Mouse (Mus musculus): ENCODE results near the gene Matn3.

Matn3 gene

DNA sequence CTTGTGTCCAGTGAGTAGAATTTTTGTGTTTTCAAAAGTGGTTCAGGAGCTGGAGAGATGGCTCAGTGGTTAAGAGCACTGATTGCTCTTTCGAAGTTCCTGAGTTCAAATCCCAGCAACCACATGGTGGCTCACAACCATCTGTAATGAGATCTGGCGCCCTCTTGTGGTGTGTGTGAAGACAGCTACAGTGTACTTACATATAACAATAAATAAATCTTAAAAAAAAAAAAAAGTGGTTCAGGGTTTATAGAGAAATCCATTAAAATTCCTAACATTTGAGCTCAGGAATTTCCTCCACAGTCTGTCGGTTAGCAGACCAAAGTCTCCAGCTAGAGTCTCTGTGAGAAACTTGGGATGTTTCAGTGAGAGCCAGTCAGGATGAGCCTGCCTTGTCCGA, 11.5 kb upstream of the Matn3 start:
- DNase-seq (ENCODE audit: low read depth), result peak; percentile 28

DNA sequence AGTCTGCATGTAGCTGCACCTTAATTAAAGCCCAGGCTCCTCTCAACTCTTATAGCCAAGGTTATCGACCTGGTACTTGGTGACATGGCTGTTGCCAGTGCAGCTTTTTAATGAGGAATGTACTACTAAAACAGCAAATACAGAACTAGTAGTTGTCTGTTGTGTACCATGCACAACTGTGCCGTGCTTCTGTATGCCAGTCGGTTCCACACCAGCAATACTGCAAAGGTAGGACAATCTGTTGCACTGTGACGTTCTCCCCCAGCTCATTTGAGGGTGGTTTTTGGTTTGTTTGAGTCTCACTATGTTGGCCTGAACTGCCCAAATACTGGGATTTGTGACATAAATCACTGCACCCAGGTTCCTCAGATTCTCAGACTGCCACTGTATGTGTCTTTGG, 8.2 kb upstream of the Matn3 start:
- no peak for DNase-seq (ENCODE audit: low read depth)

DNA sequence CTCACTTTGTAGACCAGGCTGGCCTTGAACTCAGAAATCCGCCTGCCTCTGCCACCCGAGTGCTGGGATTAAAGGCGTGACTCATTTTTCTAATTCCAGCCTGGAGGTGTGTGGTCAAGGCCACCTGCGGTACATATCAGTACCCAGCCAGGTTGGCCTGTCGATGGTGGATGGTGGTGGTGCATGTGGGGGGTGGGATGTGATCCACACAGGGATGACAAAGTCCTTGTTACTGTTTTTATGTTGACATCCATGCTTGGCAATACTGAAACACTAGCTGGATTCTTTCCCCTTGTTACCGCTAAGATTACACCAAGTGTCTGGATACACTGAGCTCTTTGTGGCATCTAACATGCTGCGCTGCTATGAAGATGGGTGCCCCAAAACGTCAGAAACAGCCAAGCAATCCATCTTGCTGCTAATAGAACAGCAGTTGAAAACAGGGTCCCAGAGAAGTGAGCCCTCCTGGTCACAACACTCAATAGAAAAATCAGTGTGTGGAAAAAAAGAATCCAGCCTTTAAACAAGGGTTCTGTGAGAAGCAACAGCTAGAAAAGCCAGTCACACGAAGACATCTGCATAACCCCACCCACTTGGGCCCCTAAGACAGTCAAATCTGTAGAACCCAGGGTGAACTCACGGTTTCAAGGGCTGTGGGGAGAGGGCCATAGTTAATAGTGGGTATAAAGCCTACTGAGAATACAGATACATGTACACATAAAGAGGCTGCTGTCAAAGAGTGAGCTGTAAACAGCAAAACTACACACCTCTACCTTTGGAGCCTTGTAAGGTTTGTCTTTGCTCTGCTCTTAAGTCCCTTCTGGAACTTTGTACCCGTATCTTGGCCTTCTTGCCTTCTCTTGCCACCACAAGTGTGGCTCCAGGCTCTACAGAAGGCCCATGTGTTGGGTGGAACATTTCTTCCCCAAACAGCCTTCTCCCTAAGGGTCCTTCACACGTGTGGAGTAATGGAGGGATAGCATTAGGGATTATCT, 7.4 kb upstream of the Matn3 start:
- DNase-seq (ENCODE audit: low read depth), result no peak

DNA sequence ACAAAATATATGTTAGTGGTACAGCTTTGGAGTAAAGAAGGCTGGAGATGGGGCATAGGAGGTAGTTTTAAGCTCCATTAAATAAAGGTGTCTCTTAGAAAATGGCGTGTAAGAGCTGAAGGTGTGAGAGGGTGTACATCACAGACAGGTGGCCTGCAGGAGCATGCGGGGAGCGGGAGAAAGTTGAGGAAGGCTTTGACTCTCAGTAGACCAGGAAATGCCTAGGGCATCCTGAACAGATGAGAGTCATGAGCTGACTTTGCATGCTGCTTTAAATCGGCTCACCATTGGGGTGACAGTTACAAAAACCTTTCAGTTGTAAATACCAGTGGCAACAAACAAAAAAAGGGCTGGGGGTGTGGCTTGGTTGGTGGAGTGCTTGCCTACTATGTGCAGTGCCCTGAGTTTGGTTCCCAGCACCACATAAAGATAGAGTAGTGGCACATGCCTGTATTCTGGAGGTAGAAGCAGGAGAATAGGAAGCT, 6.6 kb upstream of the Matn3 start:
- DNase-seq (ENCODE audit: low read depth), result no peak

DNA sequence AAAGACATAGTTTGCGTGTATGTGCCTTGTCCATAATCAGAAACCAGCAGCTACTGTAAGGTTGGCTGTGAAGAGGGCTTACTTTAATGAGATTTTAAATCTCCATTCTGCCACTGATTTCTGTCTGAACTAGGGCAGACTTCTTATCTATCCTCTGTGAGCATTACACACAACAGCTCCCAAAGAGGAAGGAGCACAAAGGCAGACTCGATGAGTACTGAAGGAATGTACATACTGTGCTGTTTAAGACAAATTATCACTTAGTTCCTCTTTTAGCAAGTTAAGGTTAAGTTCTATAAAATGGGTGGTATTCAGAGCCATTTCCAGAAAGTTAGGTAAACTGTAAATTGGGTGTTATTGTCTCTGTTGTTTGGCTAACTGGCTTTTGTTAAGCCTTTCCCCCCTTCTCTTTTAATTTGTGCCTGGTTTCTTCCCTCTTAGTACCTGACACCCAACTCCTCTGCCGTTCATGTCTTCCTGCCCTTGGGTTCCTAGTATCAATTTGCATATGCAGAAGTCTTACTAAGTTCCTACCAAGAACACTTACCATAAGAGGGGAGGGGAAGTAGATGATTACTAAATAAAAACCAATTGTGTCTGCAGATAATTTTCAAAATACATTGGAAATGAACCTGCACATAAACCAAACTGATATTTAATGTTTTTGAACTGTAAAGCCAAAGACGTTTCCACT, 5.9 kb upstream of the Matn3 start:
- peak; percentile 43 for DNase-seq (ENCODE audit: low read depth)

DNA sequence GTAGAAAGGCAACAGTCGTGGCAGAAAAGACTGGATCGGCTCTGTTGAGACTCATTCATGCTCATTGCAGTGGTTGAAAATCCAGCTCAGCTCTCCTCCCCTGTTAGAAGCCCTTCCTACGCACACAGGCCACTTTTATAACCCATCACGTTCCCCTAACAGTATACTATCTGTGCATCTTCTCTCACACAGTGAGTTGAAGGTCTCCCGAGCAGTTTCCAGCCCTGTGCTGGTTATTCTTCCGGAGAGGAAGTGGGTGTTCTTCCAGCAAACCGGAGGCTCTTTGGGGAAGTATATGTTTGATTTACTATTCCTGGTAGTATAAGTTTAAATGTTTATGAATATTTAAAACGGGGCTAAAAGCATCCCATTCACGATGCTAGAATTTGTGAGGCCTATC, 566 bp upstream of the Matn3 start:
- DNase-seq (ENCODE audit: low read depth), result no peak

DNA sequence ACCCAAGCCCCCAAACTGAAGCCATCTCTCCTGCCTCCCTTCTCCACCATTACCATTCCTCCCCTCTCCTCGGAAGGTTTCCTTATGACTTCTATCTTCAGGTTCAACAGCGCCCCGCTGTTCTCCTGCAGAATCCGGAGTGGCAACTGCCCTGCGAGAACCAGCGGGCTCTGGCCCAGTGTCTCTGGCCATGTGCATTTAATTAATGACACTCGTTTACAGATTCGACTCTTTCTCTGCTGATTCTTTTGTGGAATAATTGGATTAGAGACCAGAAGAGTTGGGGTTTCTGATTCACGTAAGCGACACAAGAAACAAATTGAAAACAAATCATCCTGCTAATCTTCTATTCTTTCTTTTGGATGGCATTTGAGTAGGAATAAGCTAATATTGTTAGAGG, 5.4 kb downstream of the Matn3 start:
- DNase-seq (ENCODE audit: low read depth), result no peak

DNA sequence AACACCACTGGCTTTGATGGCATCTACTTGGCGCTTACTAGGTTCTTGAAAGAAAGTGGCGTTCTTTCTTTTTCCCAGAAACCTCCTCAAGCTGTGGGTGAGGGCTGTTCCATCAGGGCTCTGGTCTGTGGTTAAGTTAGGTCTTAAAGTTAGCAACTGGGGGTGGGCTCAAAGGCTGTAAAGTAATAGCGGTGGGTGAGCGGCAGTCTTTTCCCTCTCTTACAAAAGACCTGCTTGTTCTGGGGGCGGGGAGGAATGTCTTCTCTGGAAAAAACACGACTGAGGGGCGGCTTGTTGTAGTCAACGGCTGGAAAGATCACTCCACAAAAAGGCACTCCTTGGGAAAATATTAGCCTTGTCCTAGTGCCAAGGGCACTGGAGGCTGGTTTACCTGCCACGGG, 6.4 kb downstream of the Matn3 start:
- no peak for DNase-seq (ENCODE audit: low read depth)

DNA sequence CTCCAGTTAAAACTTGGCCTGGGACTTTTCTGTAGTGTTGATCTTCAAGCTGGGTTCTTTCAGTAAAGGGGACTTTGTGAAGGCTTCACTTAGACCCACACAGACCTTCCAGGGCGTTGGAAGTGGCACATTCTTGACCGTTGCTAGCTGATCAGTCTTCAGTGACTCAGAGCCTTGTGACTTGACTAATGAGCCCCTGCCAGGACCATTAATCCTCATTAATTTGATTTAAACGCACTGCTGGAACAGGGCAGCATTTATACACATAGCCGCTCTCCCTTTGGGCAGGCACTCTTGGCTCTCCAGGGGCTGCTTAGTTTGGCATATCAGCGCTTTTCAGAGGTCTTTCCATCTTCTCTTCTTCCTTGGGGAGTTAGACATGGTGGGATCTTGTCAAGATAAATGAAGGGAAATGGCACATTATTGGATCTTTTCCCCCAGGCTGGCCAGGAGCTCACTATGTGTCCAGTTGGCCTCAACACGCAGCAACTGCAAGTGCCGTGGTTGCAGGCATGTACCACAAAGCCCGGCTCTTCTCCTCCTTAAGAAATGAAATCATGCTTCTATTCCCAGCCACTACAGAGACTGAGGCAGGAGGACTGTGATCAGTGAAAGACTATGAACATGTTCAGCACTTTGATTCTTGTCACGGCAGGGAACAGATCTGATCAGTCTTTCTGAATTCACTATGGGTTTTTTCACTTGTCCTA, 14.0 kb downstream of the Matn3 start:
- DNase-seq (ENCODE audit: low read depth), result no peak

DNA sequence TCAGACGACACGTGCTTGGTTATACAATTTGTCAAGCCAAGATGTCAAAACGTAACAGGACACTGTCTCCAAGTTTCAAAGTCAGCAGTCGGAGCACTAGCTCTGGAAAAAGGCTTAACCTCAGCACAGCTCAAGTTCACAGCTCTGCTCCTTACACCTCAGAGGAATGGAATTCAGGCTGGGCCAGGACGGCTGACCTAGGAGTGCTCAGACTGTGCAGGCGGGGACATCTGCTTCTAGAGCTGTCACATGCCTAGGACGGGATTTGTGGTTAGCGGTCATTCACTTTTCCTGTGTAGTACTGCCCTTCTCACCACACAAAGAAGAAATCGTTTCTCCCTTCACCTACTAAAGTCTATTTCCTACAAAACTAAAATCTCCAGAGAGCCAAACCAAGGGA, 22.1 kb downstream of the Matn3 start:
- DNase-seq (ENCODE audit: low read depth), result peak; percentile 45

DNA sequence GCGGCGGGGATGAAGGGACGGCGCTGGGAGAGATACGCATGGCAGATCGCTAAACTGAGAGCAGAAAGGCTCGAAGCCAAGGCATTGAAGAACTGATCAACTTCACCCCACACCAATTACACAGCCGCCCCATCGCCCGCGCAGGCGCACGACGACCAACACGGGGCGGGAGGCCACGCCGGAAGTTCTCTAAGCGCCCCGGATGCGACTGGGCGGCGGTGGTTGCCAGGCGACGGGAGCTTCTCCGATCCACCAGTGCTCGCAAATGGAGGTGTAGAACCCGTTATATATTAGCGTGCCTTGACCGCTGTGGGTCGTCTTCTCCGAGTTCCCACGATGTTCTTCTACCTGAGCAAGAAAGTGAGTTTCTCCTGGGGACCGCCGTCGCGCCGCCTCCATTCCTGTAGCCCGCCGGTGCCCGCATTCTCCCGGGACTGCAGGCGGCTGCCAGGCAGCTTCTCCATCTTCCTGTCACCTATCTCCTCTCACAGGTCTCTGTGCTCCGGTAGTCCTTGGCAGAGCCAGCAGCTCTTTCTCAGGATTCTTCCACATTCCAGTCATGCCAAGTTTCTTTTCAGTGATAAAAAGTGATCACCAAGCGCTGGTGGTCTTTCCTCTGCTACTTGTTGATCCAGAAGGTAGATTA, 26.2 kb downstream of the Matn3 start, which contains the start of gene Wdr35:
Gene Wdr35 (plus strand): TSS at position 73 of the 646 bp plus-strand sequence.
- DNase-seq (ENCODE audit: low read depth), result no peak

DNA sequence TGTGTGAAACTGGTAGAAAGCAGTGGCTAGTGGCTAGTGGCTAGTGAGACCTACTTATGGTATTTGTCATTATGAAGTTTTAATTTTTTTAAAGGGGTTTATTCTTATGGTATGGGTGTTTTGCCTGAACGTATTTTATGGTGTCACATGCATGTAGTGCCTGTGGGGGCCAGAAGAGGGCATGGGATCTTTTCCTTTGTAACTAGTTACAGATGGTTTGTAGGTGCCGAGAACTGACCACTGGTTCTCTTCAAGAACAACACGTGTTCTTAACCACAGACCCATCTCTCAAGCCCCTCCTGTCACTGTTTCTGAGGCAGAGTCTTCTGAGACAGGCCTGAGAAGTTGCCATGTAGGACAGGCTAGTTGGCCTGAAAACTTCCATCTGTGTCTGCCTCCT, 27.3 kb downstream of the Matn3 start:
- DNase-seq (ENCODE audit: low read depth), result no peak

DNA sequence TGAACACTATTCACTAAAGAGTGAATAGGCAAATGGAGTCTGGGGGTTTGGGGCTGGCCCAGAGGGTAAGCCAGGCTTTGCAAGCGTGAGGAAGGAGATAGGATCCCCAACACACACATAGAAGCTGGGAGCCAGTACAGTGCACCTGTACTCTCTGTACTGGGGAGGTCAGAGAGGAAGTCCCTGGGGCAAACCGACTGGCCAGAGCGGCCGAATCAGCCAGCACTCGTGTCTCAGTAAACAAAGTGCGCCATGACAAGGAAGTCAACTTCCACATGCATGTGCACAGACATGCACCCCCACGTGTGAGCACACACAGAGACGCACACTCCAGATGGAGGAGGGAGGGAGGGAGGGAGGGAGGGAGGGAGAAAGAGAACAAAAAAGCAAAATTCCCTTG, 45.5 kb downstream of the Matn3 start:
- DNase-seq (ENCODE audit: low read depth), result no peak

DNA sequence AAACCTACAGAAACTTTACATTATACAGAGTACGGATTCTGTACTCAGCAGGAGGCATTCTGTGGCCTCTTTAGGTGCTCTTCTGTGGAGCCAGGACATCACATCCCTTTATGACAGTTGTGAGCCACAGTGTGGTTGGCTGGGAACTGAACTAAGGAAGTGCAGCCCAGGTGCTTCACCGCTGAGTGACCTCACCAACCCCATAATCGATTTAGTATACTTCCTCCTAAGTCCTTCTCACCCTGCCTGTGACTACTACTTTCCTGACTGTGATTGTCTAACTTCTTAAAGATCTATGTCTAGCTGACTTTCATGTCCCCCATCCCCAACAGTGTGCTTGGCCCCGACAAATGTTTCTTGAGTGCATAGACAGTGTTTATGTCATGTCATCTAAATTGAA, 50.6 kb downstream of the Matn3 start:
- DNase-seq (ENCODE audit: low read depth), result no peak

DNA sequence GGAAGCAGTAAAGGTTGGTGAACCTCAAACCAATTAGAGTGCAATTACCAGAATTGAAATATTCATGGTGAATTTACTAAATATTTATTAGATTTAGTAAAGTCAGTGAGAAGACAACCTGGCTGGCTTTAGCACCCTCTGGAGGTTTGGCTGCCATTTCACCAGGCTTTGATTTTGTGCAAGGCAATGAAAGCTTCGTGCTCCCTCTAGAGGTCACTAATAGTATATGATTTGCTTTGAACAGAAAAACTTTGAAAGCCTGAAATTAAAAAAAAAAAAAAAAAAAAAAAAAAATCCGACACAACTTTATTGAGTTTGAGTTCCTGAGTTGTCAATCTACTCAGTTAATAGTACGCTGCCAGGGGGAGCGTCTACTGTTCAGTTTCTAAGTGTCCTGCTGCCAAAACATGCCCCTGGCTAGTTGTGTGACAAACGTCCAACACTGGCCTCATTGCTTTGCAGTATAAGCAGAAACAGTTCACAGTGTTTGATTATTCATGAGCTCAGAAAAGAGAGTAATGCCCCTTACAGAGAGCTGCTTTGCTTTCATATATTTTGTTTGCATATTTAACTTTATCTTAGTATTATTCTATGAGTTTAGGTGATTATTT, 54.4 kb downstream of the Matn3 start:
- DNase-seq (ENCODE audit: low read depth), result peak; percentile 84

DNA sequence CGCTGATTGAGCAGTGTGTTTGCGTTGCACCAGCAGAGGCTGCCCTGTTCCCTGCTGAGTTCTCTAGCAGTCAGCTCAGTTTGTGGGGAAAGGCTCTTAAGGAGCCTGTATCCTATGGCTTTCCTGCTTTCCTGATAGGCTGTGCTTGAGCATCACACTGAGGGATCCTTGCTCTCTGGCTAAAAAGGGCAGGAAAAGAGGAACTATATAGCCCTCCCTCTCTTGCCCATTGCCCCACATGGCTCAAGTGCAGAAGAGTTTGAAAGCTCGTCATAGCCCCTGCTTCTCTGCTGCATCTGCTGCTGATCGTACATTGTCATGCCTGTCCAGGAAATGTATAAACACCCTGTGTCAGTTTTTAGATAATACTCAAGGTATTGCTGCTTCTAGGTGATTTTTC, 59.4 kb downstream of the Matn3 start:
- no peak for DNase-seq (ENCODE audit: low read depth)

DNA sequence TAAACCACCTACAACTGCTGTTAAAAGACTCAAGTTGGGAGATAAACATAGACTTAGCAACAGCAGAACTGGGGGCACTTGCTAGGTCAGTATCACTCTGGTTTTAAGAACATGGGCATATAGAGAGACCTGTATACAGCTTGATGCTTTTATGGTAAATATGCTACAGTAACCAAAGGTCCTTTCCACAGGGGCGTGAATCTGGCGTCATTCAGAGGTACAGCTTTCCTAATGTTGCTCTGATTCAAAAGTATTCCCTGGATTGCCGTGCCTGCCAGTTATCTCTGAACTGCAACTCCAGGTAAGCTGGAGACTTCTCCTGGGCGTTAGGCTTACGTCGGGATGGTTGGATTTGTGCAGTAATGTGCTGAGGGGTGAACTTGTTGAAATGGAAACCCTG, 60.1 kb downstream of the Matn3 start:
- DNase-seq (ENCODE audit: low read depth), result no peak

DNA sequence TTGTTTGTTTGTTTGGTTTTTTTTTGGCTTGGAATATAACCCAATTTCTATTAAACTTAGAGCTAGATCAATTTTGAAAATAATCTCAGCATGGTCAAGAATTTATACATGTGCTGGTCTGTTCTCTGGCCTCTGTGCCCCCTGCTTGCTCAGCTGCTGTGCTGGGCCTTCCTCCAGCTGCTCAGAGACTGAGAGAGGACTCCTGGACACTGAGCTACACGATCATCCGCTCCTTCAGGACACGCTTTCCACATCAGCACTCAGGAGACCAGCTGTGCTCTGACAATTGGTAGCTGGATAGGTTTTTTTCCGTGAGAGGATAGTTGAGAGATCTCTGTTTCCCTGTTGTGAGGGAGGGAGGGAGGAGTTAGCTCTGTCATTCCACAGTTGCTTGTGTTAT, 62.6 kb downstream of the Matn3 start:
- no peak for DNase-seq (ENCODE audit: low read depth)

DNA sequence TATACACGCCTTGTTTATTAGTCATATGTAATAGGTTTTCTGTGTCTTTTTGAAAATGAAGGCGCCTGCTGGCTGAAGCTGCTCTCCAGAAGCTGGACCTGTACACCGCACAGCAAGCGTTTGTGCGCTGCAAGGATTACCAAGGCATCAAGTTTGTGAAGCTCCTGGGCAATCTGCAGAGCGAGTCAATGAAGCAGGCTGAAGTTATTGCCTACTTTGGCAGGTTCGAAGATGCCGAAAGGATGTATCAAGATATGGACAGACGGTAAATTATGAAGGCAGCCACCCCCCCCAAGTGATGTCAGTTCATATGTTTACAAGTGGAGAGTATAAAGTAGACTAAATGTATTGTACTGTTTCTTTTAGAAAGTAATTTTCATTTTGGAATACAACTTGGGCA, 68.6 kb downstream of the Matn3 start:
- no peak for DNase-seq (ENCODE audit: low read depth)

DNA sequence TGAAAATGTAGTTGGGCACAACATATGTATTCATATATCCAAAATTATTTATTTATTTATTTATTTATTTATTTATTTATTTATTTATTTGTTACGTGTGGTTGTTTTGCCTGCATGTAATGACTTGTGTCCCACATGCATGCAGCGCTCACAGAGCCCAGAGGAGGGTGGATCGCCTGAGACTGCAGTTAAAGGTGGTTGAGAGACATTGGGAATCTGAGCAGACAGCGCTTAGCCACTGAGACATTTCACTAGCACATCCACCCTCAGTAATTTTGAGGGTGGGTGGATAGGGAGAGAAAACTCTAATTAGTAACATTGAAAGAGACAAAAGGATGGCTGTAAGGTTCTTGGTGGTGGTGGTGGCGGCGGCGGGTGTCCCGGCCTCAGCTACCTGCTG, 72.7 kb downstream of the Matn3 start:
- no peak for DNase-seq (ENCODE audit: low read depth)

DNA sequence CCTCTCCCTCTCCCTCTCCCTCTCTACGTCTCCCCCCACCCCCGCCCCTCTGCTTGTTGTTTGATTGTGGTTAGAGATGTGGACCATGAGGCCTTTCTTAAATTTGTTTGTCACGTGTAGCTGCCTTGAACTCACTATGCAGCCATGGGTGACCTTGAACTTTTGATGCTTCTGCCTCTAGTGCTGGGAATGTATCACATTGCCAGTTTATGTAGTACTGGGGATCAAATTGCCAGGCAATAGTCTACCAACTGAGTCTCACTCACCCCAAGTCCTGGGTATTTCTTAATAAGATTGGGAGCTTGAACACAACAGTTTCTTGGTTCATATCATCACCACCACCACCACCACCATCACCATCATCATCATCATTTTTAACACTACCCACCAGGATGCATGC, 73.3 kb downstream of the Matn3 start:
- peak; percentile 17 for DNase-seq (ENCODE audit: low read depth)

All from 416B (cell line).